Mouse (Mus musculus) forebrain, embryonic 16.5 days (tissue): ENCODE results near the gene H2-D1. TPM values are rescaled to one million over a fixed set of nuclear protein-coding genes. Genes with fewer than 3 reads are reported as not detected.
A peak's percentile ranks its signal among the peaks of the same experiment; 100 is the strongest.
"Not testable (repeated sequence)": the region's sequence is repeated elsewhere in the genome, so short reads cannot be mapped to it uniquely, and the experiment has no call there.

Source experiments
- ATAC-seq: fragments of 200-750 bp; cut with Nextera tagmentation; 2 replicates; pipeline ENCODE4 v1.8.0; 2017; ENCODE audit warnings: mild to moderate bottlenecking, moderate library complexity
- H3K27ac ChIP-seq: fragments of 300-500 bp; sonication (generic); 2 replicates; pipeline ENCODE4 v1.5.1; 2014; ENCODE audit warnings: low read length, control low read depth
- H3K27me3 ChIP-seq: fragments of 300-500 bp; sonication (generic); replicated peaks from 2 replicates; pipeline ENCODE4 v1.6.1; 2014; ENCODE audit warnings: low read length; ENCODE audit not compliant: control insufficient read depth, insufficient read depth
- H3K36me3 ChIP-seq: fragments of 300-500 bp; sonication (generic); 2 replicates; pipeline ENCODE4 v1.6.1; 2014; ENCODE audit not compliant: control insufficient read depth, insufficient read depth
- H3K4me1 ChIP-seq: fragments of 300-500 bp; sonication (generic); replicated peaks from 2 replicates; pipeline ENCODE4 v1.6.1; 2014; ENCODE audit warnings: low read length; ENCODE audit not compliant: control insufficient read depth, insufficient read depth
- H3K4me2 ChIP-seq: fragments of 300-500 bp; sonication (generic); 2 replicates; pipeline ENCODE4 v1.6.1; 2014; ENCODE audit warnings: mild to moderate bottlenecking, low read length, control low read depth
- H3K4me3 ChIP-seq: fragments of 300-500 bp; sonication (generic); replicated peaks from 2 replicates; pipeline ENCODE4 v1.5.1; 2014; ENCODE audit warnings: mild to moderate bottlenecking, low read length, control low read depth
- H3K9ac ChIP-seq: fragments of 300-500 bp; sonication (generic); replicated peaks from 2 replicates; pipeline ENCODE4 v1.6.1; 2014; ENCODE audit warnings: low read depth, low read length, control low read depth
- H3K9me3 ChIP-seq: fragments of 300-500 bp; sonication (generic); 2 replicates; pipeline ENCODE4 v1.6.1; 2016; ENCODE audit warnings: low read length; ENCODE audit not compliant: control insufficient read depth
- WGBS: fragments of 180-500 bp; shearing (Covaris S2); extraction: QIAGEN DNeasy Blood & Tissue Kit; methylation state at CpG from one replicate; pipeline ENCODE4 v1.1.7; 2014; 5-methylcytosine and 5-hydroxymethylcytosine counted together
- polyA plus RNA-seq: library from polyadenylated mRNA; unstranded; fragments of >200 nt; fragmentation: Nextera tagmentation; extraction: Ambion mirVana; gene quantifications from 2 replicates; pipeline ENCODE4 v1.2.1, GENCODE M21; 2015

Gene H2-D1
- polyA plus RNA-seq, 1 experiment from 2014 or later = 65.7 TPM

DNA sequence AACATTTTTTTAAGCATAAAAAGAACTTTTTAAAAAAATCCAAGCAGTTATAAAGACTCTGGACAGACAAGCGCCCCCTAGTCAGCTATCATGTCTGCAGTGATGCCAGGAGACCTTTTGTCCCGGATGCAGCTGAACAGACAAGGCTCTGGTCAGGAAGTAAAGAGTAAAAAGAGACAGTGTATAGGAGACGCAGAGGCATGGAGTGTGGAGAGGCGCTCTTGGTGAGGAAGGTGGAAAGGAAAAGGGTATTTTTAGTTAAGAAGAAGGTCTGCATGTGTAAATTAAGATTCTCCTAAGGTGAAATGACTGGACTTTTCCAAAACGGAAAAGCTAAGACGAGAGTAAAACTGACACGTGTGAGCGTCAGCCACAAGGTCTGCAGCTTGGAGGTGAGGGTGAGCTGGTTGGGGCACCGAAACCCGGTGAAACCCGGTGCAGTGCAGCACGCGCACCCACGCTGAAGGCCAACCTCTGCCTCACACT, 35.9 kb upstream of the H2-D1 start:
- no peak overlapping the region for H3K9ac ChIP-seq
- no peak overlapping the region for H3K4me3 ChIP-seq
- no peak overlapping the region for H3K27ac ChIP-seq
- H3K4me1 ChIP-seq = no peaks in the 10 kb centered on the region; the same call in 1 of the 2 replicates
- H3K27me3 ChIP-seq = no peaks in the 10 kb centered on the region
- H3K4me2 ChIP-seq = no peak overlapping the region
- 86% methylated on average over 14 of the region's 14 CpGs for WGBS
- no peak for ATAC-seq
- no peaks in the 10 kb centered on the region for H3K9me3 ChIP-seq
- 0 out of 2 replicates have a peak, but pooled peaks cover 6% of the 10 kb centered on the region for H3K36me3 ChIP-seq

GRCm38 (mm10) chr17:35231022-35231421, 31.5 kb upstream of the H2-D1 start:
- Histone ChIP-seq H3K4me2 (no peak overlapping the region), H3K9ac (no peak overlapping the region)
- 94% methylated on average over 10 of the region's 10 CpGs for WGBS

GRCm38 (mm10) chr17:35232043-35232442, 30.5 kb upstream of the H2-D1 start:
- Histone ChIP-seq H3K4me2 (no peak overlapping the region), H3K4me1 (peaks cover 27% of the 10 kb centered on the region), H3K9me3 (no peaks in the 10 kb centered on the region), H3K9ac (no peak overlapping the region), H3K36me3 (0 out of 2 replicates have a peak, but pooled peaks cover 4% of the 10 kb centered on the region), H3K27ac (no peak overlapping the region), H3K27me3 (no peaks in the 10 kb centered on the region), H3K4me3 (no peak overlapping the region)
- 14% methylated on average over 12 of the region's 12 CpGs for WGBS
- ATAC-seq = no peak

More at GRCm38 (mm10) chr17:35231022-35231421, 31.5 kb upstream of the H2-D1 start:
- Histone ChIP-seq H3K27ac (no peak overlapping the region), H3K4me1 (peaks cover 21% of the 10 kb centered on the region), H3K27me3 (no peaks in the 10 kb centered on the region), H3K9me3 (no peaks in the 10 kb centered on the region), H3K4me3 (no peak overlapping the region), H3K36me3 (0 out of 2 replicates have a peak, but pooled peaks cover 4% of the 10 kb centered on the region)
- ATAC-seq = no peak

DNA sequence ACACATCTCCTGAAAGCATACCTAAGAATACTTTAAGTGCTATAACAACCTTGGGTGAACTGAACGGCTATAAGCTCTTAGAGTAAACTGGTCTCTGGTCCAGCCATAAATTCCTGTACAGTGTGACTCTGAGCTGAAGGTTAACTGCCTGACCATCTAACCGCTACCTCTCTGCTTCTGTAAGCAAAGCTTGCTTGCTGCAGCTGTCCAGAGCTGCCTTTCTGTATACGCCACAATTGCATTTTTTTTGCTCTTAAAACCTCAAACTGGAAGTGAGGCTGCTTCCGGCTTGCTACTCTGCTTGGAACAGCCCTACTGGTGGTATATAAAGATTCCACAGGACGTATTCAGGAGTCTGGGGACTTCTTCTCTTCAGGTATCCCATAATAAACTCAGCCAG, 29.9 kb upstream of the H2-D1 start:
- no peak overlapping the region for H3K27ac ChIP-seq
- no peak for ATAC-seq
- H3K4me1 ChIP-seq = peaks cover 33% of the 10 kb centered on the region
- no peak overlapping the region for H3K4me3 ChIP-seq
- no peak overlapping the region for H3K9ac ChIP-seq
- no peaks in the 10 kb centered on the region for H3K9me3 ChIP-seq
- 0 out of 2 replicates have a peak, but pooled peaks cover 4% of the 10 kb centered on the region for H3K36me3 ChIP-seq
- no peak overlapping the region for H3K4me2 ChIP-seq
- H3K27me3 ChIP-seq = no peaks in the 10 kb centered on the region
- 89% methylated on average over 5 of the region's 5 CpGs for WGBS

- Histone ChIP-seq H3K27ac (peak within 1 kb of the TSS; percentile 97), H3K9me3 (no peaks in the 10 kb centered on the region), H3K9ac (no peak within 1 kb of the TSS; the same call in 1 of the 2 replicates), H3K27me3 (no peaks in the 10 kb centered on the region), H3K36me3 (0 out of 2 replicates have a peak, but pooled peaks cover 4% of the 10 kb centered on the region), H3K4me3 (peak within 1 kb of the TSS; percentile 65), H3K4me1 (peaks cover 33% of the 10 kb centered on the region), H3K4me2 (peak within 1 kb of the TSS; percentile 94)
- no peak for ATAC-seq
- WGBS = 68% methylated on average over 18 of the region's 18 CpGs
Measured at GRCm38 (mm10) chr17:35233114-35233980, 29.2 kb upstream of the H2-D1 start, which contains the start of gene Atp6v1g2. Atp6v1g2 (plus strand) TSS chr17:35233660.

DNA sequence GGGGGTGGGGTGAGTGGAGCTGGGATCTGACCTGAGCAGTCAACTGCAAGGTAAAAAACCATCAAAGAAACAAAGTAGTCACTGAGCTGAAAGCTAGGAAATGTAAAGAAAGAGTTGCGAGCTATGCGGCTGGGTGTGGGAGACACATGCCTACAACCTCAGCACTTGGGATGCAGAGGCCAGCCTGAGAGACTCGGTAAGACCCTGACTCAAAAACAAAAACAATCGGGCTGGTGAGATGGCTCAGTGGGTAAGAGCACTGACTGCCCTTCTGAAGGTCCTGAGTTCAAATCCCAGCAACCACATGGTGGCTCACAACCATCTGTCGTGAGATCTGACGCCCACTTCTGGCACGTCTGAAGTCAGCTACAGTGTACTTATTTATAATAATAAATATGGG, 28.4 kb upstream of the H2-D1 start:
- not testable (repeated sequence) for H3K9me3 ChIP-seq, H3K9ac ChIP-seq, ATAC-seq, H3K27me3 ChIP-seq, H3K36me3 ChIP-seq, H3K27ac ChIP-seq, H3K4me2 ChIP-seq
- Histone ChIP-seq H3K4me1 (peaks cover 33% of the 10 kb centered on the region), H3K4me3 (peak overlapping the region; percentile 65; the same call in 1 of the 2 replicates)
- 90% methylated on average over 7 of the region's 7 CpGs for WGBS

DNA sequence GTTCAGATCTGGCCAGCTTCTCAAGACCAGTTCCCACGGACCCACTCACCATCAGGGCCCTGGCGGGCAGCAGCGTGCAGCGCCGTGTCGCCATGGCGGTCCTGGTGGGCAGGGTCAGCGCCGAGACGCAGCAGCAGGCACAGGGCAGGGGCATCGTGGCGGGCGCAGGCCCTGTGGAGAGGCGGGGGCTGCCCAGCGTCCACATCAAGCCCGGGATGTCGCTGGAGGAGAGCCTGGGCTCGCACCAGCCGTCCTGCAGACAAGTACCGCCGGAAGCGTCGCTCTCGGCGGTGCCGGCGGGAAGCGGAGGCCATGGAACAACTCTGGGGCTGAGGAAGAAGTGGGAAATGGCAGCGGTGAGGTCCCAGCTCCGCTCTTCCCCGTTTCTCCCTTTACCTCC, 27.6 kb upstream of the H2-D1 start:
- Histone ChIP-seq H3K9ac (peak overlapping the region; percentile 83), H3K4me1 (peaks cover 33% of the 10 kb centered on the region), H3K27me3 (no peaks in the 10 kb centered on the region), H3K9me3 (no peaks in the 10 kb centered on the region), H3K27ac (peak overlapping the region; percentile 97), H3K4me2 (peak overlapping the region; percentile 94), H3K4me3 (peak overlapping the region; percentile 65), H3K36me3 (no peaks in the 10 kb centered on the region)
- 9% methylated on average over 31 of the region's 31 CpGs for WGBS
- ATAC-seq = no peak

DNA sequence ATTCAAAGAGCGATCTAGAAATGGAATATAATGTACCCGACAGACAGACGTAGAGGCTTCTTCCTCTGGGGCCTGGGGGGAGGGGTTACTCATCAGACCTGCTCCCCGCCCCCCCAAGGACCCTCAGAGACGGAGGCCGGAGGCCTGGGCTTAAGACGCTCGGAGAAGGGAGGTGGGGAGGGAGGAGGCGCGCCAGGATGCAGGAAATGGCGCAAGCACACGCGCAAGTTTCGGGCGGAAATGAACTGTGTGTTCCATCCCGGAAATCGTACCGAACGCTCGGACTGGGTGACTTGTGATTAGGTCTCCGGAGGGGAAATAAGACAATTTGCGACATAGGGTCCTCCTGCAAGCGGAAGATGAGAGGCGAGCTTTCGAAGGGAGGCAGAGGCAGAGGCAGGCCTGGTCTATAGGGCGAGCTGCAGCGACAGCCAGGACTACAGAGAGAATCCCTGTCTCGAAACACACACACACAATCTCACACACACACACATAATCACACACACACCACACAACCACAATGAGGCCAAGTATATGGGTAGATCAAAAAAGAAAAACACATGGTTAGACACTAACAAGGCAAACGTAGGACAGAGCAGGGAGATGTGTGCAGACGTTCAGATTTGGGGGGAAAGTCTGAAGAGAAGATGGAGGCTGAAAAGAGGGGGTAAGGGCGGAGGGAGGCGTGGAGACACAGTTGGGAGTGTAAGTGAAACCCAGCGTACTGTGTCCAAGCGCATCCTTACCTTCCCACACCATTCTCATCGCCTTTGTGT, 26.7 kb upstream of the H2-D1 start, which contains the start of gene Nfkbil1:
TSS of gene Nfkbil1 (minus strand) at position 179 of the 776 bp plus-strand sequence.
- Histone ChIP-seq H3K4me1 (peaks cover 40% of the 10 kb centered on the region), H3K27ac (peak within 1 kb of the TSS; percentile 97), H3K4me2 (peak within 1 kb of the TSS; percentile 94), H3K9me3 (no peaks in the 10 kb centered on the region), H3K9ac (peak within 1 kb of the TSS; percentile 83), H3K4me3 (peak within 1 kb of the TSS; percentile 65), H3K36me3 (no peaks in the 10 kb centered on the region), H3K27me3 (no peaks in the 10 kb centered on the region)
- peak; percentile 86 for ATAC-seq
- under 1% methylated on average over 35 of the region's 35 CpGs for WGBS

DNA sequence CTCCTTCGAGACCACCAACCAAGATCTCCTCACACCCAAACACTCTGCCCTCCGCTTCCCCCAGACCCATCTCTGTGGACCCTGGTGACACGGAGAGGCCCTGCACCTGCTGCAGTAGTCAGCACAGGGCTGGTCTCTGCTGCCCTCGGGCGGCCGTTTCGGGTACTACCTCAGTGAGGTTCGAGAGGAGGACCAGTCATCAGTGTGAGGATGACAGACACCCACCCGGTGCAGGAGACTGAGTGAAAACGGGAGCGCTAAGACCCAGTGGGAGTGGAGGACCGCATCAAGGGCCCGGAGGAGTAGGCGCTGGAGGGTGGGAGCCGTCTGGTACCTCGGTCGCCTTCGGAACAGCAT, 26.2 kb upstream of the H2-D1 start:
- Histone ChIP-seq H3K27ac (peak overlapping the region; percentile 97), H3K4me2 (peak overlapping the region; percentile 94), H3K27me3 (no peaks in the 10 kb centered on the region), H3K4me3 (peak overlapping the region; percentile 65), H3K36me3 (no peaks in the 10 kb centered on the region), H3K4me1 (peaks cover 42% of the 10 kb centered on the region), H3K9ac (peak overlapping the region; percentile 83), H3K9me3 (no peaks in the 10 kb centered on the region)
- peak; percentile 83 for ATAC-seq
- WGBS = under 1% methylated on average over 18 of the region's 18 CpGs
